Mouse (Mus musculus) small intestine, adult 2 months (tissue): ENCODE measurements around the gene Ralgapa1. TPM values are rescaled to one million over a fixed set of nuclear protein-coding genes. Genes with fewer than 3 reads are reported as not detected.
"Not testable (repeated sequence)": the region's sequence is repeated elsewhere in the genome, so short reads cannot be mapped to it uniquely, and the experiment has no call there.

Experiments used
- H3K27ac ChIP-seq: fragments of 200-500 bp; 2 replicates; pipeline ENCODE4 v1.5.1; 2012; ENCODE audit warnings: low read depth, low read length, control low read depth, inconsistent platforms; ENCODE audit not compliant: insufficient read depth
- H3K27me3 ChIP-seq: fragments of 200-500 bp; 2 replicates; pipeline ENCODE4 v1.6.1; 2012; ENCODE audit warnings: mild to moderate bottlenecking, moderate library complexity, low read length, inconsistent platforms; ENCODE audit not compliant: control insufficient read depth, insufficient read depth
- H3K36me3 ChIP-seq: fragments of 200-500 bp; 2 replicates; pipeline ENCODE4 v1.6.1; 2012; ENCODE audit warnings: mild to moderate bottlenecking, low read length, control low read depth, inconsistent platforms; ENCODE audit not compliant: control insufficient read depth, insufficient read depth
- H3K4me1 ChIP-seq: fragments of 200-500 bp; 2 replicates; pipeline ENCODE4 v1.6.1; 2012; ENCODE audit warnings: low read length, inconsistent platforms, mixed read lengths; ENCODE audit not compliant: control insufficient read depth, insufficient read depth, insufficient read length
- H3K4me3 ChIP-seq: fragments of 200-500 bp; 2 replicates; pipeline ENCODE4 v1.5.1; 2012; ENCODE audit warnings: low read depth, mild to moderate bottlenecking, control low read depth, inconsistent platforms, low read length, moderate library complexity
- CTCF ChIP-seq: fragments of 200-500 bp; IDR thresholded peaks from 2 replicates; pipeline ENCODE4 v1.5.1; 2012; ENCODE audit warnings: low read depth, mild to moderate bottlenecking, control low read depth, inconsistent platforms, low read length, moderate library complexity, mixed read lengths; ENCODE audit not compliant: insufficient replicate concordance, insufficient read length; ENCODE audit errors: extremely low read depth
- POLR2A ChIP-seq: fragments of 200-500 bp; IDR thresholded peaks from 2 replicates; pipeline ENCODE4 v1.6.1; 2012; ENCODE audit warnings: low read depth, mild to moderate bottlenecking, control low read depth, inconsistent platforms, low read length, moderate library complexity
- WGBS: fragments of 180-500 bp; shearing (Covaris S2); methylation state at CpG from one replicate; pipeline ENCODE4 v1.1.7; 2018; 5-methylcytosine and 5-hydroxymethylcytosine counted together
- polyA plus RNA-seq: library from polyadenylated mRNA; depleted of rRNA; stranded (reverse); fragments of >200 nt; gene quantifications from 2 replicates; pipeline ENCODE4 v1.2.3, GENCODE M21; 2012

The Ralgapa1 gene
- polyA plus RNA-seq, 1 experiment: 8.4 TPM

- TF ChIP-seq CTCF (no peak), POLR2A (no peak)
- Histone ChIP-seq H3K4me1 (no peaks in the 10 kb centered on the region), H3K27ac (no peak overlapping the region), H3K36me3 (peaks cover 11% of the 10 kb centered on the region), H3K4me3 (no peak overlapping the region), H3K27me3 (no peaks in the 10 kb centered on the region)
- WGBS: 81% methylated on average over 3 of the region's 3 CpGs
Observed at GRCm38 (mm10) chr12:55774316-55774715, 46.7 kb downstream of the Ralgapa1 start.

GRCm38 (mm10) chr12:55720319-55720718, 100.6 kb downstream of the Ralgapa1 start:
- Histone ChIP-seq H3K27ac (no peak overlapping the region), H3K4me1 (no peaks in the 10 kb centered on the region), H3K36me3 (peaks cover 31% of the 10 kb centered on the region), H3K4me3 (no peak overlapping the region), H3K27me3 (no peaks in the 10 kb centered on the region)
- no peak for TF ChIP-seq CTCF
- no peak for TF ChIP-seq POLR2A
- 71% methylated on average over 1 of the region's 1 CpGs for WGBS

- Histone ChIP-seq H3K4me3 (no peak overlapping the region), H3K27me3 (no peaks in the 10 kb centered on the region), H3K27ac (no peak overlapping the region), H3K4me1 (no peaks in the 10 kb centered on the region), H3K36me3 (peaks cover 16% of the 10 kb centered on the region)
- WGBS: 93% methylated on average over 4 of the region's 4 CpGs
- TF ChIP-seq POLR2A (no peak), CTCF (no peak)
Observed at GRCm38 (mm10) chr12:55705881-55706280, 115.1 kb downstream of the Ralgapa1 start.

GRCm38 (mm10) chr12:55666699-55667098, 154.3 kb downstream of the Ralgapa1 start:
- WGBS: 92% methylated on average over 6 of the region's 6 CpGs
- TF ChIP-seq CTCF: no peak
- TF ChIP-seq POLR2A: no peak
- Histone ChIP-seq H3K4me3 (no peak overlapping the region), H3K36me3 (peaks cover 6% of the 10 kb centered on the region), H3K27me3 (no peaks in the 10 kb centered on the region), H3K4me1 (no peaks in the 10 kb centered on the region), H3K27ac (no peak overlapping the region)

- not testable (repeated sequence) for H3K4me3 ChIP-seq, H3K27ac ChIP-seq, H3K4me1 ChIP-seq, H3K27me3 ChIP-seq
- peaks cover 15% of the 10 kb centered on the region for H3K36me3 ChIP-seq
Observed at GRCm38 (mm10) chr12:55663194-55663593, 157.8 kb downstream of the Ralgapa1 start.

GRCm38 (mm10) chr12:55648011-55648525, 172.9 kb downstream of the Ralgapa1 start:
- WGBS: 90% methylated on average over 7 of the region's 7 CpGs
- H3K4me3 ChIP-seq: no peak overlapping the region
- H3K27me3 ChIP-seq: no peaks in the 10 kb centered on the region
- H3K4me1 ChIP-seq: no peaks in the 10 kb centered on the region
- H3K36me3 ChIP-seq: 0 out of 2 replicates have a peak, but pooled peaks cover 3% of the 10 kb centered on the region
- TF ChIP-seq POLR2A (no peak), CTCF (no peak)
- H3K27ac ChIP-seq: no peak overlapping the region

GRCm38 (mm10) chr12:55626711-55627110, 194.3 kb downstream of the Ralgapa1 start:
- 51% methylated on average over 4 of the region's 4 CpGs for WGBS
- Histone ChIP-seq H3K4me3 (no peak overlapping the region), H3K27me3 (no peaks in the 10 kb centered on the region), H3K27ac (no peak overlapping the region), H3K36me3 (no peaks in the 10 kb centered on the region), H3K4me1 (no peaks in the 10 kb centered on the region)
- no peak for TF ChIP-seq POLR2A
- TF ChIP-seq CTCF: peak; percentile 37; the same call in 1 of the 2 replicates

- TF ChIP-seq CTCF: no peak
- no peak for TF ChIP-seq POLR2A
- no peak overlapping the region for H3K4me3 ChIP-seq
- no peaks in the 10 kb centered on the region for H3K27me3 ChIP-seq
- no peaks in the 10 kb centered on the region for H3K4me1 ChIP-seq
- WGBS: 79% methylated on average over 5 of the region's 5 CpGs
- H3K27ac ChIP-seq: no peak overlapping the region
- 0 out of 2 replicates have a peak, but pooled peaks cover 2% of the 10 kb centered on the region for H3K36me3 ChIP-seq
Observed at GRCm38 (mm10) chr12:55623254-55623653, 197.7 kb downstream of the Ralgapa1 start.
